Mouse (Mus musculus) thymus, adult 2 months (tissue): ENCODE data around the gene Zmiz2.

ENCODE experiments used
- CTCF ChIP-seq: fragments of 200-500 bp; IDR thresholded peaks from 2 replicates; pipeline ENCODE4 v1.5.1; 2012; ENCODE audit warnings: mild to moderate bottlenecking, control low read depth, low read length, moderate library complexity, borderline replicate concordance; ENCODE audit not compliant: control insufficient read depth, poor library complexity, insufficient read depth; ENCODE audit errors: extremely low read depth
- POLR2A ChIP-seq: fragments of 200-500 bp; IDR thresholded peaks from 2 replicates; pipeline ENCODE4 v1.6.1; 2012; ENCODE audit warnings: mild to moderate bottlenecking, low read length, control low read depth, moderate library complexity; ENCODE audit not compliant: control insufficient read depth, poor library complexity, insufficient read depth; ENCODE audit errors: extremely low read depth

DNA sequence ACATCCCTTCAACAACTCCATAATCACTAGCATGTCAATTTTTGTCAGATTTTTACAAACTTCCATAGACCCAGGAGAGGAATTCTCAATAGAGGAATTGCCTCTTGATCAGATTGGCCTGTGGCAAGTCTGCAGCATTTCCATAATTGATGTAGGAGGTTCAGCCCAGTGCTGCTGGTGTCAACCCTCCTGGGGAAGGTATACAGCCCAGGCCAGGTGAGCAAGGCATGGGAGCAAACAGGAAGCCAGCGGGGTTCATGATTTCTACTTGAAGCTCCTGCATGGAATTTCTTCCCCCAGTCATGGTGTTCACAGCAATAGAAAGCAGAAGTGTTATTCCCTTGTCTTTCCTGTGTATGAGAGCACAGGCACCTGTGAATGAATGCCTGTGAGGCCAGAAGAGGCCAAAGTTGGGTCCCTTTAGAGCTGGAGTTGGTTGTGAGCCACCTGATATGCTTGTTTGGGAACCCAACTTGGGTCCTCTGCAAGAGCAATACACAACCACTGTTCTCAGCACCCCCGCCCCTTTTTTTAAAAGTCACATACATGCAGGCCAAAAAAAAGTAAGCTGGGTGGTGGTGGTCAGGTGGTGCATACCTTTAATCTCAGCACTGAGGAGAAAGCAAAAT is 32.0 kb downstream of the Zmiz2 start:
- TF ChIP-seq POLR2A (no peak), CTCF (no peak)
